Mouse (Mus musculus) myocyte (in vitro differentiated cells): ENCODE data around the gene Hspb6.

Source experiments
- CEBPB ChIP-seq: IDR thresholded peaks from 2 replicates; pipeline ENCODE4 v1.6.1; 2011; ENCODE audit warnings: mild to moderate bottlenecking, moderate library complexity; ENCODE audit not compliant: poor library complexity, insufficient read depth, severe bottlenecking
- E2F4 ChIP-seq: IDR thresholded peaks from one replicate; pipeline ENCODE4 v1.6.1; 2011; ENCODE audit warnings: mild to moderate bottlenecking, control low read depth, moderate library complexity; ENCODE audit not compliant: insufficient read depth
- MAX ChIP-seq: IDR thresholded peaks from one replicate; pipeline ENCODE4 v1.6.1; 2011; ENCODE audit warnings: low read depth, mild to moderate bottlenecking, control low read depth
- MYOD1 ChIP-seq, 3 experiments: IDR thresholded peaks; one replicate each; pipeline ENCODE4 v1.6.1; 2011; ENCODE audit warnings: control low read depth in 2 of 3, low read depth in 2 of 3, mild to moderate bottlenecking in 2 of 3, moderate library complexity in 1 of 3; ENCODE audit not compliant: insufficient read length in 2 of 3, control insufficient read depth in 1 of 3
- MYOG ChIP-seq, 3 experiments: IDR thresholded peaks; one replicate each; pipeline ENCODE4 v1.6.1; 2011; ENCODE audit warnings: control low read depth in 2 of 3, low read depth in 2 of 3, mild to moderate bottlenecking in 2 of 3; ENCODE audit not compliant: insufficient read length in 2 of 3, control insufficient read depth in 1 of 3, insufficient read depth in 1 of 3
- POLR2A ChIP-seq: IDR thresholded peaks from one replicate; pipeline ENCODE4 v1.6.1; 2011; ENCODE audit warnings: low read depth, mild to moderate bottlenecking, control low read depth, moderate library complexity; ENCODE audit not compliant: insufficient read length
- POLR2AphosphoS2 ChIP-seq: IDR thresholded peaks from one replicate; pipeline ENCODE4 v1.6.1; 2011; ENCODE audit warnings: low read depth, control low read depth; ENCODE audit not compliant: insufficient read length
- SRF ChIP-seq: IDR thresholded peaks from one replicate; pipeline ENCODE4 v1.6.1; 2011; ENCODE audit warnings: low read depth; ENCODE audit not compliant: control insufficient read depth, insufficient read length
- TCF12 ChIP-seq: IDR thresholded peaks from one replicate; pipeline ENCODE4 v1.6.1; 2011; ENCODE audit warnings: mild to moderate bottlenecking, control low read depth; ENCODE audit not compliant: poor library complexity, insufficient read depth, severe bottlenecking
- TCF3 ChIP-seq: IDR thresholded peaks from one replicate; pipeline ENCODE4 v1.6.1; 2011; ENCODE audit warnings: low read depth, control low read depth; ENCODE audit not compliant: insufficient read length
- USF1 ChIP-seq: IDR thresholded peaks from one replicate; pipeline ENCODE4 v1.6.1; 2011; ENCODE audit warnings: low read depth, mild to moderate bottlenecking, control low read depth, moderate library complexity

- no peak for TF ChIP-seq POLR2A
- no peak for TF ChIP-seq MYOD1 (IDR thresholded peaks at IDR 0.05; ENCODE audit: control insufficient read depth in 1 of 3, insufficient read length in 2 of 3, low read depth in 2 of 3)
- TF ChIP-seq POLR2AphosphoS2: no peak
- TF ChIP-seq TCF12: no peak
- no peak for TF ChIP-seq USF1
- TF ChIP-seq SRF: no peak
- no peak for TF ChIP-seq MYOG (IDR thresholded peaks at IDR 0.05; ENCODE audit: control insufficient read depth in 1 of 3, insufficient read depth in 1 of 3, insufficient read length in 2 of 3, low read depth in 2 of 3)
- TF ChIP-seq MAX: no peak
- TF ChIP-seq CEBPB: no peak
- no peak for TF ChIP-seq E2F4
- TF ChIP-seq TCF3: no peak
Observed at GRCm38 (mm10) chr7:30526981-30527380, 25.0 kb upstream of the Hspb6 start.
